Mouse (Mus musculus) heart, adult 2 months (tissue): ENCODE results near the gene Bmper. TPM values are rescaled to one million over a fixed set of nuclear protein-coding genes. Genes with fewer than 3 reads are reported as not detected.
A peak's percentile ranks its signal among the peaks of the same experiment; 100 is the strongest.

Experiments used
- DNase-seq, 2 experiments: peaks; one replicate each; pipeline ENCODE4 v3.0.0; 2021
- H3K27ac ChIP-seq: fragments of 200-600 bp; 2 replicates; pipeline ENCODE4 v1.8.1; 2022
- H3K27me3 ChIP-seq: fragments of 200-500 bp; 2 replicates; pipeline ENCODE4 v1.6.1; 2012; ENCODE audit warnings: mild to moderate bottlenecking, low read length, inconsistent platforms, mixed read lengths; ENCODE audit not compliant: control insufficient read depth, insufficient read depth
- H3K36me3 ChIP-seq: fragments of 200-500 bp; 2 replicates; pipeline ENCODE4 v1.6.1; 2012; ENCODE audit warnings: low read length, inconsistent platforms; ENCODE audit not compliant: control insufficient read depth, insufficient read depth
- H3K4me1 ChIP-seq: fragments of 200-500 bp; 2 replicates; pipeline ENCODE4 v1.6.1; 2011; ENCODE audit warnings: low read length; ENCODE audit not compliant: control insufficient read depth, insufficient read depth
- H3K4me3 ChIP-seq: fragments of 200-600 bp; 2 replicates; pipeline ENCODE4 v1.8.1; 2022
- H3K79me2 ChIP-seq: fragments of 200-500 bp; replicated peaks from 2 replicates; pipeline ENCODE4 v1.6.1; 2012; ENCODE audit warnings: mild to moderate bottlenecking, inconsistent platforms, low read length, moderate library complexity, mixed read lengths; ENCODE audit not compliant: control insufficient read depth, insufficient read depth
- H3K9ac ChIP-seq: fragments of 200-500 bp; 2 replicates; pipeline ENCODE4 v1.6.1; 2012; ENCODE audit warnings: low read depth, mild to moderate bottlenecking, control low read depth, inconsistent platforms, low read length, mixed read lengths
- CTCF ChIP-seq: fragments of 200-600 bp; IDR thresholded peaks from 2 replicates; pipeline ENCODE4 v1.8.1; 2022; ENCODE audit warnings: antibody characterized with exemption, mild to moderate bottlenecking, moderate library complexity
- EP300 ChIP-seq: fragments of 200-500 bp; IDR thresholded peaks from 2 replicates; pipeline ENCODE4 v1.6.1; 2011; ENCODE audit warnings: low read depth, low read length, control low read depth; ENCODE audit not compliant: insufficient read depth
- POLR2A ChIP-seq: fragments of 200-500 bp; IDR thresholded peaks from 2 replicates; pipeline ENCODE4 v1.6.1; 2011; ENCODE audit warnings: mild to moderate bottlenecking, low read depth, low read length, control low read depth; ENCODE audit not compliant: insufficient read depth
- WGBS: fragments of 180-500 bp; shearing (Covaris S2); methylation state at CpG from one replicate; pipeline ENCODE4 v1.1.7; 2018; 5-methylcytosine and 5-hydroxymethylcytosine counted together
- intact Hi-C: fragments of 180-260 bp; cut with DNase I; formaldehyde crosslinking; loops from one replicate; pipeline ENCODE4 v1.15.1; 2025
- polyA plus RNA-seq: library from polyadenylated mRNA; depleted of rRNA; stranded (reverse); fragments of >200 nt; gene quantifications from 2 replicates; pipeline ENCODE4 v1.2.3, GENCODE M21; 2012
- total RNA-seq, 2 experiments: library from RNA; stranded (reverse); gene quantifications; 2 replicates each; pipeline ENCODE4 v1.2.3; 2021

Gene Bmper
- total and polyA plus RNA-seq, 3 experiments = 1.9 to 4.3 (median 2.6) TPM

GRCm38 (mm10) chr9:23204339-23205288 lies 18.3 kb upstream of the Bmper start:
- H3K36me3 ChIP-seq = no peaks in the 10 kb centered on the region
- no peak overlapping the region for H3K4me3 ChIP-seq
- TF ChIP-seq EP300 (no peak), POLR2A (no peak), CTCF (no peak)
- intact Hi-C loops = loop anchor here (10.0 kb wide), 1 partner anchor 260 kb away; no protein-coding TSS in a partner anchor
- no peaks in the 10 kb centered on the region for H3K79me2 ChIP-seq
- 0 out of 2 replicates have a peak, but pooled peaks cover 1% of the 10 kb centered on the region for H3K27me3 ChIP-seq
- H3K27ac ChIP-seq = no peak overlapping the region
- DNase-seq = no peak
- WGBS = 22% methylated on average over 17 of the region's 17 CpGs
- no peak overlapping the region for H3K9ac ChIP-seq
- H3K4me1 ChIP-seq = no peaks in the 10 kb centered on the region; the same call in 1 of the 2 replicates

DNA sequence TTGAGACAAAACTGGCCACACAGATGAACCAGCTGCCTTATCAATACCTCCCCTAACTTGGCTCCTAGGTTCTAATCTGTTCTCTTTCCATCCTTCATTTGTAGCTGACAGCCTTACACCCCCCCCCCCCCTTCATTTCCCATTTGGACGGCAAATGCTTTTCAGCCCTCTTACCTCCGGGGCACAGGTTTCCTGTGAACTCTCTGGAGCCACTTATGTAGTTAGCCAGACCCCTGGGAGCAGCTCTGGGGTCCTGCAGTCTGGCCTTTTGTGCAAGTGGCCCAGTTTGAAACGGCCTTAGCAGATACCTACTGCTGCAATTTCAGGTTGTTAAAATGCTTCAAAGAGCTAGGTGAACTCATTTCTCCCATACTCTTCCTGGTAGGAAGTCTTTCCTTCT lies 17.6 kb upstream of the Bmper start:
- WGBS = 37% methylated on average over 3 of the region's 3 CpGs
- H3K4me1 ChIP-seq = no peaks in the 10 kb centered on the region; the same call in 1 of the 2 replicates
- H3K4me3 ChIP-seq = no peak overlapping the region
- no peaks in the 10 kb centered on the region for H3K79me2 ChIP-seq
- 0 out of 2 replicates have a peak, but pooled peaks cover 1% of the 10 kb centered on the region for H3K27me3 ChIP-seq
- no peak overlapping the region for H3K9ac ChIP-seq
- no peak overlapping the region for H3K27ac ChIP-seq
- TF ChIP-seq CTCF (no peak), EP300 (no peak), POLR2A (no peak)
- intact Hi-C loops = loop anchor here (10.0 kb wide), 1 partner anchor 261 kb away; no protein-coding TSS in a partner anchor
- no peaks in the 10 kb centered on the region for H3K36me3 ChIP-seq
- no peak for DNase-seq

GRCm38 (mm10) chr9:23205757-23206156 lies 17.1 kb upstream of the Bmper start:
- Histone ChIP-seq H3K36me3 (no peaks in the 10 kb centered on the region), H3K4me1 (no peaks in the 10 kb centered on the region; the same call in 1 of the 2 replicates), H3K79me2 (no peaks in the 10 kb centered on the region), H3K4me3 (no peak overlapping the region), H3K27ac (no peak overlapping the region), H3K9ac (no peak overlapping the region), H3K27me3 (0 out of 2 replicates have a peak, but pooled peaks cover 1% of the 10 kb centered on the region)
- TF ChIP-seq EP300 = no peak
- TF ChIP-seq POLR2A = no peak
- TF ChIP-seq CTCF = no peak
- WGBS = 61% methylated on average over 3 of the region's 3 CpGs
- intact Hi-C loops = loop anchor here (10.0 kb wide), 1 partner anchor 261 kb away; no protein-coding TSS in a partner anchor
- DNase-seq = no peak

DNA sequence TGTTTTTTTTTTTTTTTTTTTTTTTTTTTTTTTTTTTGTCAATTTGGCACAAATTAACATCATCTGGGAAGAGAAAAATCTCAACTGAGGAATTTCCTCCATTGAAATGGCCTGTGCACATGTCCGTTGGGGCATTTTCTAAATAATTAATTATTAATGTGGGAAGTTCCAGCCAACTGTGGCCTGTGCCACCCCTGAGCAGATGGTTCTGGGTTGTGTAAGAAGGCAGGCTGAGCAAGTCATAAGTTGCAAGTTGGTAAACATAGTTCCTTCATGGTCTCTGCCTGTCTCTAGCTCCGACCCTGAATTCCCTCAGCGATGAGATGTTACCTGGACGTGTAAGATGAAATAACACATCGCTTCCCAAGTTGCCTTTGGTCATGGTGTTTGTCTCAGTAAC lies 16.7 kb upstream of the Bmper start:
- Histone ChIP-seq H3K79me2 (no peaks in the 10 kb centered on the region), H3K4me1 (no peaks in the 10 kb centered on the region; the same call in 1 of the 2 replicates), H3K27ac (no peak overlapping the region), H3K9ac (no peak overlapping the region), H3K36me3 (no peaks in the 10 kb centered on the region), H3K4me3 (no peak overlapping the region), H3K27me3 (0 out of 2 replicates have a peak, but pooled peaks cover 1% of the 10 kb centered on the region)
- DNase-seq = no peak
- WGBS = 81% methylated on average over 5 of the region's 5 CpGs
- TF ChIP-seq CTCF (no peak), EP300 (no peak), POLR2A (no peak)
- intact Hi-C loops = loop anchor here (10.0 kb wide), 1 partner anchor 261 kb away; no protein-coding TSS in a partner anchor

- Histone ChIP-seq H3K9ac (no peak overlapping the region), H3K4me3 (no peak overlapping the region), H3K36me3 (no peaks in the 10 kb centered on the region), H3K27ac (no peak overlapping the region), H3K27me3 (0 out of 2 replicates have a peak, but pooled peaks cover 1% of the 10 kb centered on the region), H3K4me1 (no peaks in the 10 kb centered on the region; the same call in 1 of the 2 replicates), H3K79me2 (no peaks in the 10 kb centered on the region)
- 6% methylated on average over 11 of the region's 11 CpGs for WGBS
- peak; percentile 70 to 78 for DNase-seq
- intact Hi-C loops = loop anchor here (1.0 to 10.0 kb wide), 3 partner anchors 185 to 658 kb away; no protein-coding TSS in a partner anchor
- TF ChIP-seq POLR2A (no peak), CTCF (no peak; the same call in 1 of the 2 replicates), EP300 (0 out of 2 replicates have a peak, but pooled peaks have one; percentile 28)
Measured at GRCm38 (mm10) chr9:23212303-23212702, 10.6 kb upstream of the Bmper start.
